Mouse (Mus musculus): ENCODE results near the gene Nfrkb.

Gene Nfrkb

DNA sequence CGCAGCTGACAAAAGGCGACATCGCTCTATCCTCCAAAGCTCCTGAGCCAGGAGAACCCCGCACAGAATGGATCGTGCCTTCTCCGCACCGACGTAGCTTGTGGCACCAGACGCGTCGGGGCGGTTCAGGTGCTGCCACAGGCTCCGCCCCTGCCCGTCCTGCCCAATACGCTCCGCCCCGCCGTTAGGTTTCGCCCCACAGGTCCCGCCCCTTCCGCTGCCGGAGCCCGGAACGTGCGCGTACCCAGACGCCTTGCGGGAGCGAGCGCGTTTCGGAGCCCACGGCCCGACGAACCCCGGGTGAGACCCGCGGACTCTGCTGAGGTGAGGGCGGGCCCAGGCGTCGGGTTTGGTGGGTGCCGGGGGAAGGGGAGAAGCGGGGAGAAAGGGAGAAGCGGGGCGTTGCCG is at the start of gene Nfrkb:
Gene Nfrkb, plus strand, starts transcription at position 246 of the 408 bp plus-strand sequence.
- peak; percentile 95 for DNase-seq (ENCODE audit: low spot score)

DNA sequence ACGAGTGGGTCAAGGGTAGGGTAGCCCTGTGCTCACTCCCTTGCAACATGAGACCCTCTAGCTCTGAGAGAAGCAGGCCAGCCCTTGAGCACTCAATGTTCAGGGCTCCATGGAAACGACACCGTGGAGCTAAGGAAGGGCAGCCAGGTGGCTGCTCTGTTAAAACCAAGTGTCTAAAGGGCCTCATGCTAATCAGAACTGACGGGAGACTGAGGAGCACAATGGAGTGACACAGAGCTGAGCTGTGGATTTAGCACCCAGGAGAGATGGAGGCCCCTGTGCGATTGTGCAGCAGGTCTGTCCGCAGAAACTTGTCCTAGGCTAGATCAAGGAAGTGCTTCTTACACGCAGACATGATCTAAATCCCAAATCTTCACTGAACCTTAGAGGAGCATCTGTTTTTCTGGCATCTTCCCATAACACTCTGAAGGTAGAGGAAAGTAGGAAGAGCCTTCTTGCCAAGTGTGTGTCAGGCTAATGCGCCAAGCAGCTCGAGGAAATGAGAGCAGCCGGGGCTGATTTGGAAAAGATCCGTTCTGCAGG is 41.6 kb upstream of the Nfrkb start:
- DNase-seq (ENCODE audit: low spot score) = no peak

DNA sequence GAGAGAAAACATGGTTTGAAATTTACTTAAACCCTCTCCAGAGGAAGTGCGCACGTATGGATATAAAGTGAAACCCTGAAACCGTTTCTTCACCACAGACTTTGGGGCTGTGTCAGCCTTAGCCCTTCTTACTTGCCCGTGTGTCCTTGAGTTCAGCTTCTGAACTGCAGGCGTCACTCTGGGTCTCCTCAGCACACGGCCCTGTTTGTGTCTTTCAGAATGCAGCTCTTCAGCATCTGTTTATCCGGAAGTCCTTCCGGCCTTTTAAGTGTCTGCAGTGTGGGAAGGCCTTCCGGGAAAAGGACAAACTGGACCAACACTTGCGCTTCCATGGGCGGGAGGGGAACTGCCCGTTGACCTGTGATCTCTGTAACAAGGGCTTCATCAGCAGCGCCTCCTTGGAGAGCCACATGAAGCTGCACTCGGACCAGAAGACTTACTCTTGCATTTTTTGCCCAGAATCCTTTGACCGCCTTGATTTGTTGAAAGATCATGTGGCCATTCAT is 39.4 kb upstream of the Nfrkb start:
- no peak for DNase-seq (ENCODE audit: low spot score)

DNA sequence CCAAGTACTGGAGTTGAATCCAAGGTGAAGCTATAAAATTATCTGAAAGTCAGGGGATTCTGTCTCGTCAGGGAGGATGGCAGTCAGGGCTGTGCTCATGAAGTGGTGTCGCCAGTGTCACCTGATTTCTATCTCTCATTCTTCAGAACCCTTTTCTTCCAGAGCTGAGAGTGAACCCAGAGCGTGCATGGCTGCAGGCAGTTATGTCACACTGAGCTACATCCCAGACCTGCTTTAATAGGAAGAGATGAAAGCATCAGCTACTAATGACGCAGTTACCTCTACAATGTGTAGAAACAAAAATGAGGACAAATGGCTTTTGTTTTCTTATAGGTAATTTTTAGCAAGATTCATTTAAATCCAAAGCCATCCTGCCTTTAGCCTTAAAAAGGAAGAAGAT is 37.5 kb upstream of the Nfrkb start:
- no peak for DNase-seq (ENCODE audit: low spot score)

DNA sequence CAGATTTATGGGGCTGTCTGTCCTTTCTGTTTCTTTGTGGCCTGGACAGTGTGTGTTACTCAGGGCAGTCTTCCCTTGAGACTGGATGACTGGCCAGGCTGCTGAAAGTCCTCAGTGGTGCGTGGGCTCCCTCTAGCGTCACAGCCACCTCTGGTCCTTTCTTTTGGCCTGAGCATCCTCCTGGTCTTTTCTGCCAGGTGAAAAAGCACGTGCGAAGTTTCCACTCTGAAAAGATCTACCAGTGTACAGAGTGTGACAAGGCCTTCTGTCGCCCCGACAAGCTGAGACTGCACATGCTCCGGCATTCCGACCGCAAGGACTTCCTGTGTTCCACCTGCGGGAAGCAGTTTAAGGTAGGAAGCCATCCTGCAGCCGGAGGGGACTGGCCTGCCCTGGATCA is 37.1 kb upstream of the Nfrkb start:
- DNase-seq (ENCODE audit: low spot score) = peak; percentile 64

GRCm38 (mm10) chr9:31352716-31353115 is 33.3 kb upstream of the Nfrkb start:
- no peak for DNase-seq (ENCODE audit: low spot score)

DNA sequence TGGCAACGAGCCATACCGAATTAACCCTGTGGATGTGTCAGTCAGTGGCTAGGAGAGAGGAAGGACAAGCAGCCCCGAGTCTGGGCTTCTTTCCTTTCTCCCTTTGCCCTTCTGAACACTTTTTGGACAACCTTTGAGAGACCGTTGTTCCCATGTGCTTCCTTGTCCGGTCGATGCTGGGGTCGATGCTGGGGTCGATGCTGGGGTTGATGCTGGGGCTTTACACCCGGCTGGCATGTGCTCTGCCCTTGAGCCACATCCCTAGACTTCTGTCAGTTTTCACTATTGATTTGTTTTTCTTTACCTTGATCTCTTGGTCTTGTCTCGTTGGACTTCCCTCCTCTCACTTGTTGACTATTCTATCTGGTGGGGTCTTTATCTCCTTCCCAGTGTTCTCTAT is 32.5 kb upstream of the Nfrkb start:
- DNase-seq (ENCODE audit: low spot score) = no peak

DNA sequence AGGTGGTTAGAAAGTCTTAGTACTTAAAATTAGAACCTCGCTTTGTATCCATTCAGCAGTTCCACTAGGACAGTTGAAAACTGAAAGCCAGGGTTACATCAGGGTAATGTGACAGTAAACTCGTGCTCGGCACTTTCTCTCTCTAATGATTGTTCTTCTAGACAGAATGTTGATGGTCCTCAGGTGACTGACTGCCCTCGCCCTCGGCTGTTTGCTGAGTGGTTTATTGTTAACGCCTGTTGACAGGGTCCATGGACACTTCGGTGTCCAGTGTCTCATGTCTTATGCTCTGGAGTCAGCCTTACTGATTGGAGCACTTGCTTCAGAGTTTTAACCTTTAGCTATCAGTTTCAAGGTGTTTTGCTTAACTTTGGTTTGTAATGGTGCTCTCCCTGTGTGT is 31.9 kb upstream of the Nfrkb start:
- DNase-seq (ENCODE audit: low spot score) = no peak

DNA sequence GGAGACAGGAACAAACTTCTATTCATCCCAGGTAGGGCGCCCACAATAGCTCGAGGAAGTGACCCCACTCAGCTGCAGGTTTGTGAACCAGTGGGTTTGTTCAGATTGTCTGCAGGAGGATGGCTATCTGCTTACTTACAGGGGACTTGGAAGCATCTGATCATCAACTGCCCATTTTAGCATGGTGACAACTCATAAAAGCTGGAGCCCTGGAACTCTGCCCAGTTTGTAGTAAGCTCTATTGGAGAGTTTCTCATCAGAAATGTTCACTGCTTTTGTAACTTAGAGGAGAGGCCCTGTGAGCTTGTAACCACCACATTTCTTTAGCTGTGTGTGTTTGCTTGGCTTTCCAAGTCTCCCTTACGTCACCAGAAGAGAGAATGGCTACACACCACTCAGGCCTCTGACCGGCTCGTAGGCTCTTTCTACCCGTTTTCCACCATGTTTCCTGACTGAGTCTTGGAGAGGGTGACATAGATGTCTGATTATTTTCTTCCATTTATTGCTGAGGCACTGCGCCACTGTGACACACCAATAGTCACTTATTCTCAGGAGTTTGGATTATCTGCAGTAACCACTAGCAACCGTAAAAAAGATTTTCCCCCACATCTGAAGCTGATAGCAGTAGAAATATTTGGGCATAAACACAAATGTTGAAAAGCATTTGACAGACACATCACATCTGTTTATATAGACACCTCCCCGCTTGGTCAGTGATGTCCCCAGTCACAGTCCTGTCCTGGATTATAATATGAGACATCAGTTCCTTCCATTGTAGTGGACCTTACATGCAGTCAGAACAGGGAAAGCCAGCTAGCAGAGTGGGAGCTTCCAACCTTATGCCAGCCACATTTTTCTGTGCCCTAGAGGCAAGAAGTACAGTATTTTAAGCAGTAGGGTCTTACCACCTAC is 22.0 kb upstream of the Nfrkb start:
- no peak for DNase-seq (ENCODE audit: low spot score)

DNA sequence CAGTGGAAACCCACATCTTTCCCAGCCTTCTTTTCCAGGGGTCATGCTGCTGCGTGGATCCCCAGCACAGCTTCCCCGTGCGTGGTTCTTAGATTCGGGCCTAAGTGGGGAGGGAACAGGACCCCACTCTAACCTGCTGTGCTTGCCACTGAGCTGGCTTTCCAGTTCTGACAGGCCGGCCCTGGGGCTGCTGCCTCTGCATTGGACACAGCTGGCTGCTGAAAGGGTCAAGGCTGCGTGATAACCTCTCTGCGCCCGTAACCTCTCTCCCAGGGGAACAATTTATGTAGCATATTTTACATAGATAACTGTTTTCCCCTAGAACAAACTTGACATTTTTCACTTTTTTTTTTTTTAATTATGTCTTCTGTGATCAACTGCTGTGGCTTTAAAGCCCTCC is 20.9 kb upstream of the Nfrkb start:
- no peak for DNase-seq (ENCODE audit: low spot score)

GRCm38 (mm10) chr9:31371740-31372139 is 14.3 kb upstream of the Nfrkb start:
- DNase-seq (ENCODE audit: low spot score) = no peak

DNA sequence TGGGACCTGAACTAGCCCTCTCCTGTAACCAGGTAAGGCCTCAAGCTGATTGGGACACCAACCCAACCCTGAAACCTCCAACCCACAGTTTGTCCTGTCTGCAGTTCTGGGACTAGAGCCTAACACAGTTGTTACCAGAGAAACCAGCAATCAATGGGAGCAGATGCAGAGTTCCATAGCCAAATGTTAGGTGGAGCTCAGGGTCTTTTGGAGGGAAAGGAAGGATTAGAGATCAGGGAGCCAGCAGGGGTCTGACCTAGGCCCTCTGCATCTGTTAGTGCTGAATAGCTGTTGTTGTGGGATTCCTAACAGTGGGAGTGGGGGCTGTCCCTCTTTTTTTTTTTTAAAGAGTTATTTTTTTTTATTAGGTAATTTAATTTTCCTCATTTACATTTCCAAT is 9.3 kb upstream of the Nfrkb start:
- DNase-seq (ENCODE audit: low spot score) = no peak

DNA sequence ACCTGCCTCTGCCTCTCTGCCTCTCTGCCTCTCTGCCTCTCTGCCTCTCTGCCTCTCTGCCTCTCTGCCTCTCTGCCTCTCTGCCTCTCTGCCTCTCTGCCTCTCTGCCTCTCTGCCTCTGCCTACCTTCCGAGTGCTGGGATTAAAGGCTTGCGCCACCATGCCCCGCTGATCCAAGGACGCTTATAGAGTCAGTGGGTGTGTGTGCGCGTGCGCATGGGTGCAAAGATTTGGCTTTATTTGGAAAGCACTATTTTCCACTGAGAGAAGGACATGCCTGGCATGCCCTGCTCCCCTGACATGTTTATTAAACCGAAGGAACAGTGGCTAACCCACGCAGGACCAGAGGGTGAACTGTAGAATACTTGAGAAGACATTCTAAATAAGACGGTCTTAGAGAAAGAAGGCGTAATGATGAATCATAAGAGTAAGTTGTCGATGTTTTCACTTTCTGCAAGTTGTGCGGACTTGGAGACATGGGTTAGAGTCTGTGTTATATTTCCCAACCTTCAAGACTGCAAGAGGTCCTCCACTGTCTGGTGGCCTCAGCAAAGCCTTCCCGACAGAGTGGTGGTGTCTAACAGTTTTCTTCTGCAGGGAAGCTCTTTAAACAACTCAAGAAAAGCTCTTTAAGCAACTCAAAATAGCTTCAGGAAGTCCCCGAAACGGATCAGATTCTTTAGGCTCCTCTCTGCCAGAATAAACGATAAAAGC is 1.0 kb upstream of the Nfrkb start:
- no peak for DNase-seq (ENCODE audit: low spot score)

DNA sequence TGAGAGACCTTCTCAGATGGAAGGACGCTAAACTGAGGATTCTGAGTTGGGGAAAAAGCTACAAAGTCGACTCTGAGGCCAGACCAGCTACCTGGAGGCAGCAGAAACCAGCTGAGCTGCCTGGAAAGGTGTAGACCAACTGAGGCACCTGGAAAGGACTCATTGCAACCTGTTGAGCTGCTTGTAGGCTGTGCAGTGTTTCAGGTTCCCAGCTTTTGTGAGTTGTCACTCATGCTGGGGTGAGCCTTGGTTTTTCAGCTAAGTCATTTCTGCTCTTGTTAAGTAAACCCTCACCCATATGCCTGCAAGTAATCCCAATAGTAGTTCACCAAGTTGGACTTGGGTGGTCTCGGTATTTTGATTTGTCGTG is 507 bp upstream of the Nfrkb start:
- no peak for DNase-seq (ENCODE audit: low spot score)

DNA sequence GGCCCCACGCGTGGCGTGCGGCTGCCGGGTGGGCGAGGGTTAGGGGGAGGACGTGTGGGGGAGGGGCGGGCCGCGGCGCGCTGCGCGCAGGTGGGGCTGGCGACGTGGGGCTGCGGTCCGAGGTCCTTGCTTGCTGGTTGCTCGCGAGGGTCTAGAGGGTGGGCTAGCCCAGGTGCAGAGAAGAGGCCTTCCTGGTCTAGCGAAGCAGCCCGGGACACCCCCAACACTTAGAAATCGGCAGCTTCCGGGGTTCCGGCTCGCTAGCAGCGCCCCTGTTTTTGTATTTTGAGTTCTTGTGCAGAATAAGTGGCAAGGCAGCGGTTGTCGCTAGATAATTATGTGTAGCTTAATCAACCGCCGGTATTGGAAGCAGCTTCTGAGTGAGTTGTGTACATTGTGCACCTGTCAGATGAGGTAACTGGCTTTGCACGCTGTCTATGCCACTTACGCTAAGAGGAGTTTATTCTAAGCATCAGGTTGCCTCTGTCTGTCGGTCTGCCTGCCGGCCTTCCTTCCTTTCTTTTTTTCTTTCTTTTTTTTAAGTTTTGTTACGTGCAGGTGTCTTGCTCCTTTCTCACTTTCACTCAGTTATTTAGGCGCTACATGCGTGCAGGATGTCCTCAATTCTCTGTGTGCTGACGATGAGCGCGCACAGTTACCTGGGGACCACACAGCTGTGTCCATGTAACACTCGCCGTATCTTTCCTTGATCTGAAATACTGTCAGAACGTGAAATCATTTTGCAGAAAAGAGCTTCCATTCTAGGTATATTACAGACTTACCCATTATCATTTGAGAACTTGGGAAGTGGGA is 582 bp downstream of the Nfrkb start:
- no peak for DNase-seq (ENCODE audit: low spot score)

DNA sequence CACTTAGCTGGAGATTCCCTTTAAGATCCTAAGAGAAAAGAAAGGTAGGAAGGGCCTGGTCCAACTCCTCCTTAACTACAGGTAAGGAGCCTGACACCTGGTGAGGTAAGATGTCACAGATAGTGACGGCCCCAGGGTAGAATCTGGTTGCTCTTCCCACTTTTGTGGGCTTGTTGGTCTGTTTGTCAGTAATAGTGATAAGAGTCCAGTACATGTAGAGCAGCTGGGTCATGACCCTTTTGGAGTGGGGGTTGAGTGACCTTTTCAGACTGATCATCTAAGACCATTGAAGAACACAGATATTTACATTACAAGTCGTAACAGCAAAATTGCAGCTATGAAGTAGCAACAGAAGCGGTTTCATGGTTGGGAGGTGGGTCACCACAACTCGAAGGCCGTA is 1.2 kb downstream of the Nfrkb start:
- DNase-seq (ENCODE audit: low spot score) = no peak

DNA sequence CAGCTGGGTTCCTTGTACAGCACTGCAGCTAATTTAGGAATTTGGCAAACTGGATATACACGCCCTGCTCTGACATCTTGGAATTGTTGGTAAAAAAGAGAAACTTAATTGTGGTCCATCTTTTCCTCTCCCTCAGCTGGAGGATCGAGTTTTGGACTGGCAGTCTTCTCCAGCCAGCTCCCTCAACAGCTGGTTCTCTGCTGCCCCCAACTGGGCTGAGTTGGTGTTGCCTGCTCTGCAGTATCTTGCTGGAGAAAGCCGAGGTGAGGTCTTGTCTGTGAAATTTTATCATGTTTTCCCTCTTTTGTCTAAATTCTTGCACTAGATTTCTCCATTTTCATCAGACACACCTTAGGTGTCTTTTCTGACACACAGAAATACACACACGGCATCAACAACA is 14.4 kb downstream of the Nfrkb start:
- peak; percentile 73 for DNase-seq (ENCODE audit: low spot score)

DNA sequence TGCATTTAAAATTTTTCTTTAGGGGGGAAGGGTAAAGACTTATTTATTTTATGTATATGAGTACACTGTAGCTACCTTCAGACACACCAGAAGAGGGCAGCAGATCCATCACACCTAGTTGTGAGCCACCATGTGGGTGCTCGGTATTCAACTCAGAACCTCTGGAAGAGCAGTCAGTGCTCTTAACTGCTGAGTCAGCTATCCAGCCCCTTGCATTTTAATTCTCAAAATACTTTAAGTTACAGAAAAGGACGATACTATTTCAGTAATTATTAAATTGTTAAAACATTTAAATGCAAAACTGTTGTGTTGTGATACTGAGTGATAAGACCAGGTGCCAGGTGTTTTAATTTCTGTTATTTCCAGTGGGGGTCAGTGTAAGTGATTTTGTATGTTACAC is 18.3 kb downstream of the Nfrkb start:
- DNase-seq (ENCODE audit: low spot score) = no peak

DNA sequence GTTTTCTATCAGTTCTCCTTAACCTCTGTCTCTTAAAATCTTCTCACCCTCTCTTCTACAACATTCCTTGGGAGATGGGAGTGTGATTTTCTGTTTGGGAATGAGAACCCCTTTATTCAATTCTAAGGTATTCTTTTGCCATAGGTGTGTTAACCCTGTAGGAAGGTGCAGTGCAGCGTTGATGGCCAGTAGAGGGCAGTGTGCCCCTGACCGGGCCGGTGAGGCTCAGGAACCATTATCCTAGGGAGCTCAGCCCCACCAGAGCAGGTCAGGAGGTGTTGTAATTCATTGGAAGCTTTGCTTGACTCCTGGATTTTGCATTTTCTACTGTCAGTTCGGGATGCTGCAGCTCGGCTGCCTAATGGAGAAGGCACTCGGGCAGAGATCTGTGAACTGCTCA is 19.2 kb downstream of the Nfrkb start:
- peak; percentile 53 for DNase-seq (ENCODE audit: low spot score)

- no peak for DNase-seq (ENCODE audit: low spot score)
Measured at GRCm38 (mm10) chr9:31412165-31412564, 26.2 kb downstream of the Nfrkb start.

GRCm38 (mm10) chr9:31418821-31419220 is 32.8 kb downstream of the Nfrkb start:
- DNase-seq (ENCODE audit: low spot score) = no peak

- no peak for DNase-seq (ENCODE audit: low spot score)
Measured at GRCm38 (mm10) chr9:31422143-31422542, 36.2 kb downstream of the Nfrkb start.
